Mouse (Mus musculus) kidney, adult 8-10 months (tissue): Measurements from ENCODE around the gene Afap1l2.

Source experiments
- DNase-seq, 2 experiments: peaks; one replicate each; pipeline ENCODE4 v3.0.0; 2022

The Afap1l2 gene

DNA sequence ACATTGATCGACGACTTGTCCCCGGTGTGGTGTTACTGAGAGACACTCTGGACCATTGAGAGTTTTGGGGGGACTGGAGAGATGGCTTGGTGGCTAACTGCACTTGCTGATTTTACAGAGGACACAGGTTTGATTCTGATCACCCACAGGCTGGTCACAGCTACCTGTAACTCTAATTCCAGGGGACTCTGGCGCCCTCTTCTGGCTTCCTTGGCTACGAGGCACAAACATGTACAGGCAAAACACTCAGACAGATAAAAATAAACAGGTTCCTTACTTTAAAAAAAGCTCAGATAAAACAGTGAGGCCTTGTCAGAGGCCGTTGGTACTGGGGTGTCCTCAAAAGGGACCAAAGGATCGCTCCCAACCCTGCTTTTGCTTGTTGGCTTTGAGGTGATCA lies 72.3 kb downstream of the Afap1l2 start:
- peak in 1 of 2 experiments; percentile 31 for DNase-seq

- no peak for DNase-seq
These were observed 72.9 kb downstream of the Afap1l2 start for GRCm38 (mm10) chr19:56935111-56935510.

GRCm38 (mm10) chr19:56933800-56934199 lies 74.2 kb downstream of the Afap1l2 start:
- no peak for DNase-seq

DNA sequence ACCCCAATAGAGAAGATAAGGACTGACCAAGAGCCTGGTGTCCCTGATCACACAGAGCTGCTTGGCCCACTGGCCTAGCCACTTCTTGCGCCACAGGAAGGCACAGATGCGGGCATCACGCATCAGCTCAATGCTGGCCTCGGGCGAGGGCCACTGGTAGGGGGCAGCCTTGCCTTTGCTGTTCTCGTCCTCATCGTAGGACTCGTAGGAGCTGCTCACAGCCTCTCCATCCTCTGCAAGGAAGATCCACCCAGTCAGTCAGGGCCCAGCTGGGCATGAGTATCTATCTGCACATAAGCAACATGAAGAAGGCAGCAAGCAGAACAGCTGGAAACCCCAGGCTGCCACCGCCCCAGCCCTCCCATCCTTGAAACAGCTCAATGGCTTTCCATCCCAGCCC lies 78.0 kb downstream of the Afap1l2 start:
- DNase-seq, result no peak

- DNase-seq, result no peak
These were observed 78.6 kb downstream of the Afap1l2 start for GRCm38 (mm10) chr19:56929392-56929791.

DNA sequence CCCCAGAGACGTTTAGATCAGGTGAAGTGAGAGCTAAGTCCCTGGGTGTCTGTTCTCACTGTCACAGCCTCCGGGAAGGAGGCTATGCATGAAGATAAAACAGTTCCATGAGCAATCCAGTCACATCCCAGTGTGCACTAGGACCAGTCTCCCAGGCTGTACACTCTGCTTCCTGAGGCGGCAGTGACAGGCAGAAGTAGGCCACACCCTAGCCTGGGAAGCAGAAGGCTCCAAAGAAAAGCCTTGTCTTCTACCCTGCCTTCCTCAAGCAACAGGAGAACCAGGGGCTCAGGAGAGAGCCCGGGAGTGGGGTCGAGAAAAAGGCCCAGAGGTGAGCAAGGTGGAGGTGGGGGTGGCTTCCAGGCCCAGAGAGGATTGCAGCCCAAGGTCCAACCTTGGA lies 86.3 kb downstream of the Afap1l2 start:
- no peak for DNase-seq

DNA sequence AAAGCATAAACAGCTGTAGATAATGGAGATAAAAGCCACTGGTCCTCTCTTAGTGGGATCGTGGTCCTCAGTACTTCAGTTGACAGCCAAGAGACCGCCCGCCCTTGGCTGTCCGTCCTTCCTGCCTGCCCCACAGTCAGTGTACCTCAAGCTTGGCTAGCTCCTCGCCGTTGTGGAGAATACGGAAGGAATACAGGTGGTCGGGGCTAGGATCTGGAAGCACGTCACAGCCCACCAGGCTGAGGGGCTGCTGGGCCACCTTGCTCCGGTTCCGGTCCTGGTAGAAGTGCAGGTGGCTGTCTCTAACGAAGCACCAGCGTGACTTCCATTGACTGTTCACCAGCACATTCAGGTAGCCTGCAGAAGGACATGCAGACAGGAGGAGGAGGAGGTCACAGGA lies 87.8 kb downstream of the Afap1l2 start:
- DNase-seq, result no peak

GRCm38 (mm10) chr19:56919628-56920027 lies 88.4 kb downstream of the Afap1l2 start:
- peak; percentile 88 to 93 for DNase-seq

GRCm38 (mm10) chr19:56915084-56915483 lies 92.9 kb downstream of the Afap1l2 start:
- DNase-seq, result peak; percentile 71 to 90

DNA sequence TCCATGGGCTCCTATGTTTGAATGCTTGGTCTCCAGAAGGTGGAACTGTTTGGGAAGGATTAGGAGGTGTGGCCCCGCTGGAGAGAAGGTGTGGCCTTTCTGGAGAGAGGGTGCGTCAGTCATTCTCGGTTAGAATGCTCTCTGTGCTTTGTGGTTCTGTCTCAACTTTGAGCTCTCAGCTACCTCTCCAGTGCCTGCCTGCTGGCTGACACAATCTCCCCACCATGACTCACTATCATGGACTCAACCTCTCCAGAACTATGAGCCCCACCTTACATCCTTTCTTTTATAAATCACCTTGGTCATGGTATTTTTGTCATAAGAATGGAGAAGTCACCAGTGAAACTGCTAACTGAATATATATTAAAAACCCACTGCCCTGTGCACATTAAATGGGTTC lies 93.4 kb downstream of the Afap1l2 start:
- DNase-seq, result no peak

- peak; percentile 65 to 69 for DNase-seq
These were observed 94.3 kb downstream of the Afap1l2 start for GRCm38 (mm10) chr19:56913761-56914160.

- DNase-seq, result no peak
These were observed 97.5 kb downstream of the Afap1l2 start for GRCm38 (mm10) chr19:56910561-56910960.

DNA sequence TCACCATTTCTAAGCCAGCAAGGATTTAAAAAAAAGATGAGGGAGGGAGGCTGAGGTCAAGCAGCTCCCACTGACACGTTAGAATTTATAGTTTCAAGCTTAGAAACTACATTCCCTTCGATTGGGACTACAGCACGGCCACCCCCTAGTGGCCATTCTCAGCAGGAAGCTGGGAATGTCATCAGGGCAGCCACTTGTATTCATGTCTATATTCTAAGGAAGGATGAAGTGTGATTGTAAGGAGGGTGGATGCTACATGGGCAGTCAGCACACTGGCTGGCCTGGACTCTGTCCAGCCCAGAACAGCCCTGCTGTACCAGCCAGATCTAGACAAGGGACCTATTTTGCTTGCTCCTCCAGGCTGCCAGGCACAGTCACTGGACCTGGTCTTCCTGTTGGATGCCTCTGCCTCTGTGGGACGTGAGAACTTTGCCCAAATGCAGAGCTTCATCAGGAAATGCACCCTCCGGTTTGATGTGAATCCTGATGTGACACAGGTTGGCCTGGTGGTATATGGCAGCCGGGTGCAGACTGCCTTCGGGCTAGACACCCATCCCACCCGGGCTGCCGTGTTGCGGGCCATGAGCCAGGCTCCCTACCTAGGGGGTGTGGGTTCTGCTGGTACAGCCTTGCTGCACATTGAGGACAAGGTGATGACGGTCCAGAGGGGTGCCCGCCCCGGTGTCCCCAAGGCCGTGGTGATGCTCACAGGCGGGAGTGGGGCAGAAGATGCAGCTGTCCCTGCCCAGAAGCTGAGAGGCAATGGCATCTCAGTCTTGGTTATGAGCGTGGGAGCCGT lies 99.4 kb downstream of the Afap1l2 start:
- DNase-seq, result peak in 1 of 2 experiments; percentile 57

- no peak for DNase-seq
These were observed 100.2 kb downstream of the Afap1l2 start for GRCm38 (mm10) chr19:56907850-56908249.

DNA sequence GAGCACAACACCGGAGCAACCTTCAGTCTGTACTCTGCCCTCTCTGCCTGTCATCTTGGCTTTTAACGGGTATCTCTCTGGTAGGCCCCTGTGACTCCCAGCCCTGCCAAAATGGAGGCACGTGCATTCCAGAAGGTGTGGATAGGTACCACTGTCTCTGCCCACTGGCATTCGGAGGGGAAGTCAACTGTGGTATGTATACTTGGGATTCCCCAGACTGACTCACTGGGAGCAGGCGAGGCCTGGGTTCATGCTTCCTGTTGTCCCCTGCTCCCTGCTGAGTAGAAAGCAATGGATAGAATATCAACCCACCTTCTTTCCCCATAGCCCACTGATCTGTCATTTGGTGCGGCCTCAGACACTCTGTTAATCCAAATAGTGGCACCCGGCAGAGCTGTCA lies 102.6 kb downstream of the Afap1l2 start:
- no peak for DNase-seq

GRCm38 (mm10) chr19:56904095-56904494 lies 103.9 kb downstream of the Afap1l2 start:
- DNase-seq, result no peak

DNA sequence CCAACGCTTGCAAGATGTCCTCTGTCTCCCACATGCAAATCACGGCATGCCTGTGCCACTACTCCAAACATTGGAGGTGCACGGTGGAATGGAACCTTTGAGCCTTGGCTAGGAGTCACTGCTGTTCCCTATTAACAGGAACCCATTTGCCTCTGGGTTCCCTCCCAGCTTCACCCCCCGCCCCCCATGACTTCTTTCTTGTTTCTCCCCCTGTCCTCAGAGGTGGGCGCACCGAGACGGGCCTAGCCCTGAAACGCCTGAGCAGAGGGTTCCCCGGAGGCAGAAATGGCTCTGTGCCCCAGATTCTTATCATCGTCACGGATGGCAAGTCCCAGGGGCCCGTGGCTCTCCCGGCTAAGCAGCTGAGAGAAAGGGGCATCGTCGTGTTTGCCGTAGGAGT lies 110.4 kb downstream of the Afap1l2 start:
- DNase-seq, result peak in 1 of 2 experiments; percentile 50

- no peak for DNase-seq
These were observed 114.7 kb downstream of the Afap1l2 start for GRCm38 (mm10) chr19:56893326-56893725.

DNA sequence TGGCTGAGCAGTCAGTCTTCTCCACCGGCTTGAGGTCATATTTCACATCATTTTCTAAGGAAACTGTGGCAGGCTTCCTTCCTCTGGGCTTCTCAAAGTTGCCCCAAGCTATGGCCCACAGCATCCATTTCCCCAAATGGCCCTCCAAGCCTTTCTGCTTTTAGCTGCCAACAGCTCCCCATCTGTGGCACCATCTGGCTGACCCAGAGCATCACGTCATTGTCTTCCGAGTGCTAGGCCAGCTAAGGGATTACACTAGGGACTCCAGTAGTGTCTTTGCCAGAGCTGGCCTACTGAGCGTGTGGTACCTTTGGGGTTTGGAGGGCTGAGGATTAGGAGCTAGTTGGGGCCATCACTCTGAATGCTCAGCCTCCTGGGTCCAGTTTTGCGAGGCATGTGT lies 115.4 kb downstream of the Afap1l2 start:
- DNase-seq, result no peak

DNA sequence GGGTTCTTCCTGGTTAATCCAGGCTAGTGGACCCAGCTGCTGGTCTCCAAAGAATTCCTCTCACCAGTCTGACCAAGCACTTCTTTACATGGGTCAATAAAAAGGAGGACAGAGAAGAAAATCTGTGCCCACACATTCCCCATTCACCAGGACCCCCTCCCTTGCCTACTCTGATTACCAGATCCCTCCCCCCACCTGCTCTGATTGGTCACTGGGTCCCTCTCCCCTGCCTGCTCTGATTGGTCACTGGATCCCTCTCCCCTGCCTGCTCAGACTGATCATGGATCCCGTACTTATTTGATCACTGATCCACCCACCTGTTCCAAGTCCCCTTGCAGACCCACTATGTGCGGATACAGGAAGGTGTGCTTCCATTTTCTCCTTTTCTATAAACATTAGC lies 116.6 kb downstream of the Afap1l2 start:
- no peak for DNase-seq

- DNase-seq, result no peak
These were observed 119.4 kb downstream of the Afap1l2 start for GRCm38 (mm10) chr19:56888654-56889053.

DNA sequence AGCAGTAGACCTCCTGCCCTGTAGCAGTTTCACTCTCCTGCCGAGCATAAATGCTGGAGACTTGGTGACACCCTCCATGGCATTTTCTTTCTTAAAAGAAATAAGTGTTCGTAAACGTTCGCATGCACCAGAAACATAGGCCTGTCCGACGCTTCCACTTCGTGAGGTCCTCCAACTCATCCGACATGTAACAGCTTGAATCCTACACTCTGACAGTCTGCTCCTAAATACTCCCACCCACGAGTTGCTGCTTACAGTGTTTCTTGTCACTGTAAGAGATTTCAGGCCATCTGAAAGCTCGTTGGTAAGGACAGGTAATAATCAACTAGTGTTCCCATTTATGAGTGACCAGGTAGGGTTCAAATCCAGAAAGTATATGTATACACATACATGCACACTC lies 120.1 kb downstream of the Afap1l2 start:
- DNase-seq, result no peak

DNA sequence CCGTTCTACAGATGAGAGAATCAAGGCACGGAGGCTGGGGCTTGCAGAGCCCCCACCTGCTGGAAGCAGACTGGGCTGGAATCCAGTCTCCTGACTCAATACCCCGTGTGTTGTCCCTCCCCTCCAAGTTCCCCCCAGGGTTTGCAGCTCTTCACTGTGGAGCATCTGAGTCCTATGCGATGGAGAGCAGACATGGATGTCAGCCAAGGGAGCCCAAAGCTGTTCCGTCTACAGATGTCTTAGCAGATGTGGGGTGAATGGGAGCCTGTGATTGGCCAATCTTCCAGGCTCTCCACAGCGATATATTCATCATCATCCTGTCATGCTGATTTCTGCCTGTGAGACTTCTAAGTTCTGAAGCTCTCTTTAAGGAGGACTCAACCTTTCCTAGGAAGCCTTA lies 130.7 kb downstream of the Afap1l2 start:
- no peak for DNase-seq

DNA sequence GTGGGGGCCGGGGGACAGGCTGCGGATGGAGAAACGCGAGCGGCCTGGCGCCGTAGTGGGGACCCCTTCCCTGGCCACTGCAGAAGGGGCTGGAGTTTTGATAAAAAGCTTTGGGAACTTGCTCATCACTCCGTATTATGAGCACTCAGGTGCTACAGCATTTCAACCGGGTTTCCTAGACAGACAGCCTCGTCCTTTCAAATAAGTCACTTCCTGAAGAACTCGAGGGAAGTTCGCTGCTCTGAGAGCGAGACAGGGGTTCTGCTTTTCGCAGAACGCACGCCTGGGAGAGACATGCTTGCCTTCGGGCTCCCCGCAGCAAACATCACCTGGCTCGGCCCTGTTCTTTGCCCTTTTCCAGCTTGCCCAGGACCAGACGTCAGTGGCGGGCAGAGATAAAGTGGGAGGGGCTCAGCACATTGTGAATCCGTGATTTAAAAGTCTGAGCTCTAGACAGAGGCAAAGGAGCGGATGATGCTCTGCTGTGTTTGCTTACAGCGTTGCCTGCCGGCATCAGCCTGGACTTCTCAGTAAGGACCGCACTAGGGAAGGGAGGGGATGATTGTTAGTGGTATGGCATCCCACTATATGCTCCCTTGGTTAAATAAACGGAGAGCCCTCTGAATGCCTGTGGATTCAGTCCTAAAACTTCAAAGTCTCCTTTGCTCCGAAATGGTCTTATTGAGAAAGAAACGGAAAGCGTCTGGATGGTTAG lies 133.3 kb downstream of the Afap1l2 start:
- DNase-seq, result no peak
